Mouse (Mus musculus) frontal cortex, postnatal 14 days (tissue): ENCODE results near the gene Vsx2.

Experiments
- DNase-seq, 2 experiments: peaks; one replicate each; pipeline ENCODE4 v3.0.0; 2022; ENCODE audit warnings: low spot score in 2 of 2

The Vsx2 gene

DNA sequence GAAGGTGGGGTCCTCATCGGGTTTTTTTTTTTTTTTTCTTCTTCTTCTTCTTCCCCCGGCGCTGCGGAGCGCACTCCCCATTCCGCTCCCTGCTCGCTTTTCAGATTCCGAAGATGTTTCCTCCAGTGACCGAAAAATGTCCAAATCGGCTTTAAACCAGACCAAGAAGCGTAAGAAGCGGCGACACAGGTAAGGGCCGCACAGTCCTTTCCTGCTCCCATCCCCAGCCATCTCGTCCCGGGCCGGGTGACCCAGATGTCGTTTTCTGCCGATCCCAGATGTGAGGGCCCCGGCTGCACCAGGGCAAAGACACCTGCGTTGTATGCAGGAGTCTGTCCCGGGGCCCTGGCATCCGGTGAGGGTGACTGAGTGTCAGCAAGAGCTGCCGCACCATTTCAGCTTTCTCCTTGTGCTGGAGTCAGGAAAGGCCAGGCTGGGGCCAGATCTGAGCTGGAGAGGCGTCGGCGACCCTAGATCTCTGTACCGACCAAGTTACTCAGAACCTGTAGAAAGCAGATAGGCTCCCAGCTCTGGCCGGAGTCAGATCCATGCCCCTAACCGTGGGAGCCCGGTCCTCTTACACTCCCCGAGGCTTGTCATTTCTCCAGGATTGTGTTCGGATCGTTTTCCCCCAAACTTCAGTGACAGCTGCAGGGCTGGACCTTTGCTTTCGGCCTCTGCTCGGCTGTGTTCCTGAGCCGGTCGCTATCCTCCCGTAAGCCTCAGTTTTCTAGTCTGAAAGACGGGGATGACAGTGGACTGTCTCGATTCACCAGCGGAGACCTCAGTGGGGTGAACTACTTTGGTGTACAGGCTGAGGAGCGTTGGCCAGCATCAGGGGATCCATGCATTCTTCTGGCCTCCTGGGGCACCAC lies 2.1 kb downstream of the Vsx2 start:
- DNase-seq, result no peak

DNA sequence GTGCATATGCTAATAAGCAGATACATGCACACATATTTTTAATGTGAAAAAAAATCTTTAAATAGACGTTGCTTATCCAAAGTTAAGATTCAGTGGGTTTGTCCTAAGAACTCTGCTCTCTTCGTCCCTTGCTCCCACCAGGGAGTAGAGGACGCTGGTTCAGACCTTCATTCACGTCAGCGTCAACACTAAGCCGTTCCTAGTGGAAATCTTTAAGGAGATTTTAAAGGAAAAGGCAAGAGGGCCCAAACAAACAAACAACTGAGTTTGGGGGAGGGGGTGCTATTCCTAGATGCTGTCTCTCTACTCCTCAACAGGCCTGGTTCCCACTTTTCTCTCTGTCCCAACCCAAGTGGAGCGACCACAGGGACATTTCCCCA lies 2.8 kb downstream of the Vsx2 start:
- DNase-seq, result no peak

DNA sequence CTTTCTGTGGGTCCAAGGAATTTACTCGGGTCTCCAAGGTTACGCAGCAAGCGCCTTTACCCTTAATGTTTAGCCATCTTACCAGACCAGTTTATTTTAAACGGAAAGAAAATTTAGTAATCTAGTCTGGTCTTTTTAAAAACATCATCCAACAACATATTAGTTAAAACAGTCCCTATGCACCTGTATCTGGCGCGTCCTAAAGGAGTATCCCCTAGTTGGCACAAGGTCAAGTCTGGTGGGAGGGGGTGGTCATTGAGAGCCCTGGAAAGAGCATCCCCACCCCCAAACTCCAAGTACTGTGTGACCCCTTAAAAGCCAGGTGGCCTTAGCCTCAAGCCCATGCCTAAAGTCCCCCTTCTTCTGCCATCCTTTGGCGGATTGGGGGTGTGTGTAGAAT lies 3.5 kb downstream of the Vsx2 start:
- DNase-seq, result no peak

DNA sequence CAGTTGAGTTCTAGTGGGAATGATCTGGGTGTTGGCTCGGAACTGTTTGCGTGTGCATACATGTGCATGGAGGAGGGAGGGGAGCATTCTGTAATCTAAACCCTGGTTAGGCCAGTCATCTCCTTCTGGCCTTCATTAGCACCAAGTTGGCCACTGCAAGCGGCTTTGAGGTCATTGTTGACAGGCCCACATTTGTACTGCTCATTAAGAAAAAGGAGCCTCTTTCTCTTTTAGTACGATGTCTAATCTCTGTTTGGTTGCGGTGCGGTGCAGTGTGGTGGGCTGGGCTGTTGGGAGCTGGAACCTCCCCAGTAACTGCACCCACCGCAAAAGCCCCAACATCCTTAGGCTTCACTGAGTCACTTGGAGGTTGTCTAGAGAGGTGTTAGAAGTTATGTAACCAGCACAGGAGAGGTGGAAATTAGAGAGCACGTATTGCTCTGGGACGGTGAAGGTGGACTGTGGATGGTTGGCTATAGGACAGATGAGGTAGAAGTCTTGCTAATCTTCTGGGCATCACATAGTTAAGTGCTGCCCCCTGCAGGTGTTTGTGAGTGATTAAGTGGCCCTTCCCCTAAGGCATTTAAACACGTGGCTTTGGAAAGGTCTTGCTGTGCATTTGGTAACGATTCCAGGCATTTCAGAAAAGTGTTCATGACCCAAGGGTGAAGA lies 8.3 kb downstream of the Vsx2 start:
- no peak for DNase-seq

DNA sequence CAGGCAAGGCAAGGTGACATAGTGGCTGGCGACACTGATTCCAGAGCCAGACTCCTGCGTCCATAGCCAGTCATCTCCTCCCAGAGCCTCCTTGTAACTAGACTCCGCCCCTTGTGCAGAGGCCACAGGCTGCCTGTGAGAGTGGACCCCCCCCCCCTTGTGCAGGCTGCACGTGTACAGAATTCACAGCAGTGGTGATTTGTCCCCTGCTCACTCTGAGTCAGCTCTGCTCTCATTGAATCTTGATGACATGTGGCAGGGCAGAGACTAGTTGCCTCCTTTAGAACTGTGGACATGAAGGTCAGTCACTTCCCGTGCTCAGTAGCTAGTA lies 8.8 kb downstream of the Vsx2 start:
- DNase-seq, result no peak

DNA sequence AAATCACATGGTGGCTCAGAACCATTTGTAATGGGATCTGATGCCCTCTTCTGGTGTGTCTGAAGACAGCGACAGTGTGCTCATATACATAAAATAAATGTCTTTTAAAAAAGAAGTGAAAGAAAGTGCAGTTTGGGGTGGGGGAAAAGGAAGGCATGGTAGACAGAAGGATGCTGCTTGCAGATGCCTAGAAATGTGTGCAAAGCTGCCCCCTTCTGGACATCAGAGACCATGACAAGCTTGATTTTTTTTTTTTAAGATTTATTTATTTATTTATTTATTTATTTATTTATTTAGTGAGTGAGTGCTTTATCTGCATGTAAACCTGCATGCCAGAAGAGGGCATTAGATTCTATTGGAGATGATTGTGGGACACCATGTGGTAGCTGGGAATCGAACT lies 11.7 kb downstream of the Vsx2 start:
- no peak for DNase-seq

DNA sequence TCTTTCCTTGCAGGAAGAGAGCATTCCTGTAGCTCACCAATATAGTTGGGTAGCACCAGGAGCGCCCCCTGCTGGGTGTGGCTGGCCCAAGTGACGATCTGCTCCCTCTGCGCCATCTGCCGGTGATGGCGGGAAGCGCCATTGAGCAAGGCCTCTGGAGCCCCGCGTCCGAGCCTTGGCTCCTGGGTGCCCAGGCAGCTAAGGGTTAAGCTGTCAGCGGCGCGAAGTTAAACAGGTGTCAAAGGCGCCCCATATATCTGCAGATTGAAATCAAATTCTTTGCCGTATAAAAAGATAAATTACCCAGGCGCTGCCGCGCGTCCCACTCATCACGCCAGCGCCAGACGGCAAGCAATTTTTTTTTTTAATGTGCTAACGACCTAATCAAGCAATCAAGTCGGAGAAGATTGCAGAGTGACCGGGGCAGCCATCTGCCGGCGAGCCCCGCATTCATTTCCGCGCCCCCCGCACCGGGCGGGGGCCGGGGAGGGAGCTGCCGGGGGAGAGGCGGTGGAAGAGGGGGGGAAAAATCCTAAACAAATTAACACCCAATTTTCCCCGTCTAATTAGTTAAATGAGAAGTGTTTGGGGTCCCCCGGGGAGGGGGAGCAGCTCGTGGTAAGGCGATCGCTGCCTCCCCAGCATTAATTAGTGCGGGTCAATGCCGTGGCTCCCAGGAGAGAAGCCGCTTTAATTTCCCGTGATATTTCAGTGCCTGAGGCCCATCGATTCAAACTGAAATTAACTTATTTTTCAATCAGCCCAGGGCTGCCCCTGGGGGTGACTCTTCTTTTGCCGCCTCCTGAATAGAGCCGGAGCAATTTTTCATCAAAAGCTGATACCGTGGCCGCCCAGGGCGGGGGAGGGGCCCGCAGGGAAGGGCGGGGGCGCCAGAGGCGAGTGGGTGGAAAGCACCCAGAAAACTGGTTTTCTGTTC lies 20.5 kb downstream of the Vsx2 start:
- peak; percentile 84 to 94 for DNase-seq

DNA sequence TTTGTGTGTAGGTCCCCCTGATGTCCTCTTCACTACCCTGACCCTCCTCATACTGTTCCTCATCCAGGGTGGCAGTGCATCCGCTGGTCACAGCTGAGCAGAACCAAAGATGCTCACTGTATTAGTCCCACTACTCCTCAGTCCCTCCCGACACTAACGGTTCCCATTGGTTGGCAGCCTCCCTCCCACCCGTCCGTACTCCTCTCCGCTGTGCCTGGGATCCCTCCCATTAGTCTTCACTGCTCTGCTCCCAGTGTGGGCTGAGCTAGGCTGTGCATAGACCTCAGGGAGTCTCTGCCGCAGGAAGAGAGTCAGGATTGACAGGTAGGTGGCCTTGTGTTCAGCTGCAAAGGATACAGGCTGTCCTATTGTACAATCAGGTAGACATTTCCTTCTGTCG lies 28.8 kb downstream of the Vsx2 start:
- DNase-seq, result no peak

DNA sequence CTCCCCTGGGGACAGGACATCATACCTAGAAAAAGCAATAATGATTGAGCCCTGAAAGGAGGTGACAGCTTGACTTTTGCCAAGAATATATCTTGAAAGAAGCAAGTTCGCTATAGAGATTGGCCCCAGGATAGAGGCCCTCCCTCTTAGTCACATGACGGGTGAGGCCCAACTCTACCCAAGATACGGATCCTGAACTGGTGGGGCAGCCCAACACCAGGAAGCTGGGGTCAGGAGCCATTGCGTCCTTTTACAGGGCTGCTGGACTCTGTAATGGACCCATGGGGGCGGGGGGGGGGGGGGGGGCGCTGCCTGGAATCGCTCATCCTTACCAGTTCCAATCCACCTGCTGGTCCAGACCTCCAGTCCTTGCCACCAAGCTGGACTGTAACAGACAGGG lies 34.4 kb downstream of the Vsx2 start:
- DNase-seq, result no peak

DNA sequence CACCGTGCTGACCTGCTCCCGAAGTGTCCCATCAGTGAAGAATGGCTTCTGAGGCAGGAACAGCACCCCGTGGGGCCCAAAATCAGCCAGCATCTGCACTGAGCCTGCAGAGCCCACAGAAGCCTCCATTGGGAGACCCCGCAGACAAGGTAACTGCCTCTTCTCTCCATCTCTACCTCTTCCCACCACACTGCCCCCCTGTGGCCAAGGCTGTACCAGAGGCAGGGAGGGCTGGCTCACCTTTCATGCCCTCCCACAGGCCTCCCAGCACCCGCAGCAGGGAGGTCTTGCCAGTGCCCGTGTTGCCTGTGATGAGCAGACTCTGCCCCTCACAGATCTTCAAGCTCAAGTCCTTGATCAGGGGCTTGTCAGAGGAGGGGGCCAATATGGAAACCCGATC lies 36.3 kb downstream of the Vsx2 start:
- DNase-seq, result no peak

DNA sequence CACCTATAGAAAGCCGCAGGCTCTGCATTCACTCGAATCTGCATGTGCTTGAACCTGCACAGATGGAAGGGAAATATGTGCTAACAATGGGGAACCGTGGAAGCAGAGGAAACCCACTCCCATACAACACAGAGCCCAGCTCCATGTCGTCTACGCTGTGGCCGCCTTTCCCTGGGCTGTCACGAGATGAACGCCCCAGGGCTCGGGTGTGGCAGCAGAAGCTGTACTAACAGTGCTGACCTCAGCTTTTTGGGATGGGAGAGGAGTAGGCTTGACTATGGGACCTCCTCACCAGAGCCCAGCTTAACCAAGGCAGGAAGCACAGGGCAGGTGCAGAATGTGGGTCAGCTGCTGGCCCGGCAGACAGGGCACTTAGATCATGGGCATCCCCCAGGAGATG lies 42.2 kb downstream of the Vsx2 start:
- no peak for DNase-seq

DNA sequence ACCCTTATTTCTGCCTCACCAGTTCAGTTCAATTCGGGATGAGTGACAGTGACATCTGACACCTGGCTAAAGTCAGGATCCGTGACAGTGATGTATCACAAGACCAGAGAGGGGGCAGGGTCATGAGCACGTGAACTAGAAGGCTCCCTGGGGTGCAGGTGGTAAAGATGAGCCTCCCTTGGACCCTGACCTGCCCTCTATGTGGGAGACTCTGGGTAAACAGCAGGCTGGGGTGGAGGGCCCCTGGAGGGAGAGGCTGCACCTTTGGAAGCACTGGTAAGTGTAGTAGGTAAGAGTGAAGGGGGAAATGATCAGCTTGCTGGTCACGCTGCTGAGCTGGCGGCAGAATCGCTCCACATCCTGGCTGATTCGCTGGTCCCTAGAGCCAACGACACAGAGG lies 43.0 kb downstream of the Vsx2 start:
- no peak for DNase-seq

DNA sequence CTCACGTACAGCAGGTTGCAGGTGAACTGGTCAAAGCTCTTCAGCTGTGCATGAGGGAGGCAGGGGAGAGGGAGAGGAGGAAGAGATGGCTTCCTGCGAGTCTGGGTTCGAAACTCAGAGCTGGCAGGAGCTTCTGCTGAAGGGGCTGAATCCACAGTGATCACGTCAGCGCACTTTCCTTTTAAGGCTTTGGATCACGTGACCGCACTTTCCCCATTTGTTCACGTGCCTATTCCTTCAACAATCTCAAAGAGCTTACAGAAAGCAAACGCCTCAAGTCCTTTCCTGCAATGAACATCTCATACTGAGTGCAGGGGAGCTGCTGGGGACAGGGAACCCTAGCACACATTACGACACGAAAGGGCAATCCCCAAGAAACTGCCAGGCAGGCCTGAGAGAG lies 44.4 kb downstream of the Vsx2 start:
- DNase-seq, result no peak

DNA sequence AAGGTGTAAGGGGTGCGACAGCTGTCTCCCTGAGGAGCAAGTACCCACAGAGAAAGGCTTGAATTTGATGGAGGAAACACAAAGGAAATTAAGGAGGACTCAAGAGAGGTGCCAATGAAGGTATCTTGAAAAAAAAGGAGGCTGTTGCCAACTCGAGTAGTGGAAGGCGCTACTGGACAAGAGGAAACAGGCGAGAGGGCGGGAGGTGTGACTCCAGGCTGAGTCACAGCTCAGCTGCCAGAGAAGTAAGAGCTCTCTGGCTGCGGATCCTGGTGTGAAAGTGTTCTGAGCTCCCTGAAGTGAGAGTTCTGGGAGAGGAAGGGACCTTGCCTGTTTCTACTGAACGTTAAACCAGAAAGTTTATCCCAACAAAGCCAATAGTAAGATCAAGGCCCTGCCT lies 45.0 kb downstream of the Vsx2 start:
- DNase-seq, result no peak

DNA sequence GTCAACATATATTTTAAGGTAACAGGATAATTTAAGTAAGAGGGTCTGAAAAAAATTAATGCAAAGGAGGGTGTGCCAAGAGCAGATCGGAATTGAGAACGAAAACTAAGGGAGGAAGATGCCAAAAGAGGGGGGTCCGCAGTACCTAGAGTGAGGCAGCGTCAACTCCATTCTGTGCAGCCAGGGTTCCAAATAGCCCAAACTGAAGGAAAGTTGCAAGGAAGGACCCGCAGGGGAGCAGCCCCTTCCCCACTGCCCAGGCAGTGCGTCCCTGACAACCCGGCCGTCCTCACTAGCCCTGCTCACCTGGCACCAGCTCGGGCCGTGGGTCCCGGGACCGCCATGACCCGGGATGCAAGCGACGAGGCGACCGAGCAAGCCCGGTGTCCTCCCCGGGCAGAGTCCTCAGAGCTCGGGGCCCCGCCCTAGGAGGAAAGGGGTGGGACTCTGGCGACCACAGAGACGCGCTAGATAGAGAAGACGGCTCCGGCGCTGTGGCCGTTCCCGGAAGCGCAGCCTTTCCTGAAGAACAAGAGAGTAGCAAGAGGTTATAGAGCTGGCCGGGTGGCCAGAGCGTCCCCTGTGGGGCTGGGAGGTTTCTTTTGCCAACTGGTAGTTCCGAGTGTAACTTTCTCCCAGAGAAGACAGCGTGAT lies 47.5 kb downstream of the Vsx2 start, which contains the start of gene Abcd4:
Gene Abcd4 (minus strand): TSS at position 437 of the 654 bp plus-strand sequence.
- peak; percentile 88 to 90 for DNase-seq

DNA sequence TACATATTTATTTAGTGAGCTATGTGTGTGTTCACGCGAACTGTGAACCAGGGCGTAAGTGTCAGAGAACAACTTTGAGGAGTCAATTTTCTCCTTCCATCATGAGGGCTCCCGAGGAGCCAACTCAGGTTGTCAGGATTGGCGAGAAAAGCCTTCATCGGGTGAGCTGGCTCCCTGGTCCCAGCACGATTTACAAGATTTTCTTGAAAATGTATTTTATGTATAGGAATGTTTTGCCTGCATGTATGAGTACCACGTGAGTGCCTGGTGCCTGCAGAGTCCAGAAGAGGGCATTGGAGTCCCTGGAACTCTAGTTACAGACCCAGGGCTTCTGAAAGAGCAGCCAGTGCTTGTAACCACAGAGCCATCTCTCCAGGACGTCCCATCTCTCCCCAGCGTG lies 48.1 kb downstream of the Vsx2 start:
- no peak for DNase-seq

DNA sequence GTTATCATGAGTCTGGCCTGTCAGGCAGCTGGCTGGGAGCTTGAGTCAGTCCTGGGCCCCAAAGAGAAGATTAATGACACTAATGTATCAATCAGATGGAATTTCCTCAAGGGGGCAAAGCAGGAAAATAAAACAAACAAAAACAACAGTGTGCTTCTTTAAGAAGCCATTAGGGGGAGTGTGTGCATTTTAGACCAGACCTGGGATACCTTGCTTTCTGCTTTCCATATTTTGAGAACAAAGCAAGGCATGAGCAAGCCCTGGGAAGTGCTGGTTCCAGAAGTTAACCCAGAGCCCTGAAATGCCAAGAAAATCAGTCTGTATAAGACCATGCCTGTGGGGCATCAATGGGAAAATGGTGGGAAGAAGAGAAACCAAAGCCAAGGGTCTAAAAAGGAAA lies 51.4 kb downstream of the Vsx2 start:
- DNase-seq, result no peak

DNA sequence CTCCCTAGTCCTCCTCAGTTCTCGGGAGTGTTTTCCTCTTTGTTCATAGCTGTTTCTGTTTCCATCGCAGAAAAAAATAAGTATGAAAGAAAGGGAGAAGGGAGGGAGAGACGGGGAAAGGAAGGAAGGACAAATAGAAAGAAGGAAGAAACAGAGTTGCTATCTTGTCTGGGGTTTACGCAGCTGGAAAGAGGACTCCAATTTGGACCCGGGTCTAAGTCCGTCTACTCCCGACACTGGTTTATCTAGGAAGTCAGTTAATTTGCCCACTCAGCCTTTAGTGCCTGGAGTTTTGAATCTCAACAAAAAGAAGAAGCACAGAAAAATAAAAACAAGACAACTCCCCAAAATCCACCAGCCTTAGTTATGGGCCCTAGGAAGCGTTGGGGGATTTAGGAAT lies 55.0 kb downstream of the Vsx2 start:
- no peak for DNase-seq

DNA sequence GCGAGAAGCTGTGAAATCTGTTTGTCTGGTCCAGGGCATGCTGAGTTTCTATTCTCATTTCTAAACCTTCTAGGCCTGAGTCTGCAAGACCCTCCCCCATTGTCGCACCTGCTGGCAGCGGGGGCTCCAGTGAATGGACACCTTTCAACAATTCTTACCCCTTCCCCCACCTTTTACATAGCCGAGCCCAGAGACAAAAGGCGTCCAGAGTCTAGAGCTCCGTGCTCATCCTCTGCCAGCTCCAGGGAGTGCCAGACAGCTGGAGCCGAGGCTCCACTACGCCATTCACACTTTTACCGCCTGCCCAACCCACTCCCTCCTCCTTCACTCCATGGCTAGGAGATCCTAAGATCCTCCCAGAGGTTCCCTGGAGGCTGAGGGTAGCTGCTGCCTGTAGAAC lies 55.6 kb downstream of the Vsx2 start:
- no peak for DNase-seq

DNA sequence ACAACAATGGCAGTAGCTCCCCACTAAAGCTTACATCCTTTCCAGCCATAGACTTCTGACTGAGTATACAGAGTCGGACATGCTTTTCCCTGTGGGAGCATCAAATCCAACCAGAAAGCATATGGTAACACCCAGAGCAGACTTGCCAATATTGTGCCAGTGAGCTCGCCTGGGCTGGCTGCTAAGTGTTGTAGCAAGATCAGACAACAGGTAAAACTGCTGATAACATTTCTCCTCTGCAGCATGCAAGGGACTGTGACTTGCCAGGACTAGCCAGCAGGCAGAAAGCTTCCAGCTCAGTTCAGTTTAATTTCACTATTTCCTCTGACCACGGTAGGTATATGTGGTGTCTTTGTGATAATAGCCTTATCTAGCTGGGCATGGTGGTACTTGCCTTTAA lies 62.3 kb downstream of the Vsx2 start:
- no peak for DNase-seq

DNA sequence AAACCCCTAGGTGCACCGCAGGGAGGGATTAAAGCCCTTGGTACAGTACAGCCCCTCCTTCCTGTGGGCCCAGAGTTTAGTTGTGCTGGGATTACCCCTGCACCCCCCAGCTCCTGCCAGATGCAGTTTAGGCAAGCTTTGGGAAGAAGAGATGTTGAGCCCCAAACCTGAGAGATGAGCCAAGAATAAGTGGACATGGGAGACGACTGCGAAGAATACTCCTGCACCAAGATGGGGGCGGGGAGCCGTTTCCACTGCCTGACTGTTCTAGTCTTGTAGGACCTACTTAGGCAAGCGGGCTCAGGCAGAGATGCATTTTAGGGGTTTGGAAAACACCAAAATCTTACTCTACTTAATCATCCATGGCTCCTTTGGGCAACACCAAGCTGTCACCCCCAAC lies 70.7 kb downstream of the Vsx2 start:
- DNase-seq, result no peak

DNA sequence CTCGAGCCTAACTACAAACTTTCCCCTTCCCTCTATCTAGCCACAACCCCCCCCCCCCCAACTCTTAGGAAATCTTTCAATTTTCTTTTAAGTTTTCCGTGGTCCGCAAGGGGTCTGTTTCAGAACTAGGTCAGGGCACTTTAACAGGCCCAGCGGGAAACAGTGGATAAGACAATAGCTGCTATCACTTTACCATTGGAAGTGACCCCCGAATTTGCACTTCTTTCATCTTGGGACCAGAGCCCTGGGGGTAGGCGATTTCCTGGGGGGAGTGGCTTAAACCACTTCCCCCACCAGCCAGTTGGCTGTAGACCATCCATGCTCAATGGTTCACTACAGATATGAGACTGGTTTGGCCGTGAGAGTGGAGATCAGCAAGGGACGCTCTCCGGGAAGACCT lies 71.1 kb downstream of the Vsx2 start, which contains the start of gene Vrtn:
Gene Vrtn (plus strand): TSS at position 366 of the 400 bp plus-strand sequence.
- DNase-seq, result no peak
